Mouse (Mus musculus): ENCODE measurements around the gene Golm1. TPM values are rescaled to one million over a fixed set of nuclear protein-coding genes. Genes with fewer than 3 reads are reported as not detected.
"Not testable (repeated sequence)": the region's sequence is repeated elsewhere in the genome, so short reads cannot be mapped to it uniquely, and the experiment has no call there.

Gene Golm1
- polyA plus RNA-seq, 1 experiment = 5.6 TPM

- Histone ChIP-seq H3K36me3 (ENCODE audit: control insufficient read depth, insufficient read depth) (no peaks in the 10 kb centered on the region), H3K79me2 (ENCODE audit: control insufficient read depth, insufficient read depth) (no peaks in the 10 kb centered on the region), H3ac (ENCODE audit: control insufficient read depth, insufficient read length, low read depth) (no peak within 1 kb of the TSS), H3K27me3 (ENCODE audit: control insufficient read depth, insufficient read depth, insufficient read length) (peaks cover 18% of the 10 kb centered on the region), H3K4me3 (ENCODE audit: insufficient read depth, poor library complexity, severe bottlenecking) (no peak within 1 kb of the TSS), H3K79me3 (ENCODE audit: low read depth) (no peaks in the 10 kb centered on the region)
- TF ChIP-seq MAX (IDR thresholded peaks at IDR 0.05) = no peak
- no peak for TF ChIP-seq MYOD1 (IDR thresholded peaks at IDR 0.05; ENCODE audit: control insufficient read depth, insufficient read length, low read depth)
- TF ChIP-seq USF1 (IDR thresholded peaks at IDR 0.05; ENCODE audit: low read depth) = no peak
- no peak for TF ChIP-seq CTCF (IDR thresholded peaks at IDR 0.05; ENCODE audit: control insufficient read depth, insufficient read depth, insufficient read length)
Measured at GRCm38 (mm10) chr13:59710230-59710629, 34.6 kb upstream of the Golm1 start, which contains the start of gene Spata31d1a. TSS of gene Spata31d1a (minus strand) at chr13:59710330.

- Histone ChIP-seq H3K4me3 (ENCODE audit: insufficient read depth, poor library complexity, severe bottlenecking) (no peak overlapping the region), H3K27me3 (ENCODE audit: control insufficient read depth, insufficient read depth, insufficient read length) (peaks cover 26% of the 10 kb centered on the region), H3K36me3 (ENCODE audit: control insufficient read depth, insufficient read depth) (no peaks in the 10 kb centered on the region), H3K79me3 (ENCODE audit: low read depth) (no peaks in the 10 kb centered on the region), H3ac (ENCODE audit: control insufficient read depth, insufficient read length, low read depth) (no peak overlapping the region), H3K79me2 (ENCODE audit: control insufficient read depth, insufficient read depth) (no peaks in the 10 kb centered on the region)
- no peak for TF ChIP-seq MYOD1 (IDR thresholded peaks at IDR 0.05; ENCODE audit: control insufficient read depth, insufficient read length, low read depth)
Measured at GRCm38 (mm10) chr13:59704562-59704961, 29.0 kb upstream of the Golm1 start.

DNA sequence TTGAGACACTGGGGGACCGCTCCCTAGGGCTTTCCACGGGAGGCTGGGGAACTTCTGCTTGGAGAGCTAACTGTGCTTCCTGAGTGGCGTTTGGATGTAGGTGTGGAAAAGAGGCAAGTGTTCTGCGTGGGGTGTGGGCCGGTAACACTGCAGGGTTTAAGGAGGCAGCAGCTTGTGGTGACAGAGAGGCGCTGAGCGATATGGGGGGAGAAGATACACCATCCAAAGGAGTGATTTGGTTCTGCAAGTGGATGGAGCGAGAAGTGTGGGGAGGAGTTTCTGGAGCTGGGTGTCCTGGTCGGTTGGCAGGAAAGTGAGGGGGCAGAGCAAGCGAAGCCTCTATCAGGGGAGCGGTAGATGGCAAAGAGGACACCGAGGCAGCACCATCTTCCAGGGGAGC, 27.9 kb upstream of the Golm1 start:
- peaks cover 25% of the 10 kb centered on the region for H3K27me3 ChIP-seq (ENCODE audit: control insufficient read depth, insufficient read depth, insufficient read length)
- no peaks in the 10 kb centered on the region for H3K79me2 ChIP-seq (ENCODE audit: control insufficient read depth, insufficient read depth)
- no peaks in the 10 kb centered on the region for H3K36me3 ChIP-seq (ENCODE audit: control insufficient read depth, insufficient read depth)
- no peak overlapping the region for H3K4me3 ChIP-seq (ENCODE audit: insufficient read depth, poor library complexity, severe bottlenecking)
- no peaks in the 10 kb centered on the region for H3K79me3 ChIP-seq (ENCODE audit: low read depth)
- TF ChIP-seq MYOD1 (IDR thresholded peaks at IDR 0.05; ENCODE audit: control insufficient read depth, insufficient read length, low read depth) = no peak
- TF ChIP-seq CEBPB (IDR thresholded peaks at IDR 0.05; ENCODE audit: low read depth) = no peak
- no peak for TF ChIP-seq USF1 (IDR thresholded peaks at IDR 0.05; ENCODE audit: low read depth)
- TF ChIP-seq CTCF (IDR thresholded peaks at IDR 0.05; ENCODE audit: control insufficient read depth, insufficient read depth, insufficient read length) = no peak
- TF ChIP-seq FOSL1 (IDR thresholded peaks at IDR 0.05; ENCODE audit: insufficient read depth, low read length, poor library complexity, severe bottlenecking) = no peak
- TF ChIP-seq MYOG (IDR thresholded peaks at IDR 0.05; ENCODE audit: control insufficient read depth, extremely low read depth, insufficient read length) = no peak
- TF ChIP-seq MAX (IDR thresholded peaks at IDR 0.05) = no peak
- H3ac ChIP-seq (ENCODE audit: control insufficient read depth, insufficient read length, low read depth) = no peak overlapping the region

DNA sequence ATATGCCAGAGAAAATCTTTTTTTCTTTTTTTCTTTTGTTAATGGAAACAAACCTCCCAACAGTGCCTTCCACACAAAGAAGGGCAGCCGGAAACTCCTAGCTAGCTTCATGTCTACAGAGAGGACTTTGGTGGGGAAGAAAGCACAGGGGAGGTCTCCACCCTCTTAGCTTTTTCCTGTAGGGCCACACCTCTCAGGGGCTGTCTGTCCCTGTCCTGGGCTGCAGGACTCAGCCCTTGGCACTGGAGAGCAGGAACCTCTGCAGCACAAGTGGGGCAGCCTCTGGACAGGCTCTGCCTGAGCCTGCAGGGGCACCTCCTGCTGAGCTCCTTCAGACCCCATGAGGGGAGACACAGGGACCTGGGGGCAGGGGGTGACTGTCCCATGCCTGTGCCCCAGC, 24.5 kb upstream of the Golm1 start:
- not testable (repeated sequence) for H3K4me3 ChIP-seq (ENCODE audit: insufficient read depth, poor library complexity, severe bottlenecking); H3K79me2 ChIP-seq (ENCODE audit: control insufficient read depth, insufficient read depth); H3K79me3 ChIP-seq (ENCODE audit: low read depth); H3ac ChIP-seq (ENCODE audit: control insufficient read depth, insufficient read length, low read depth); H3K36me3 ChIP-seq (ENCODE audit: control insufficient read depth, insufficient read depth)
- H3K27me3 ChIP-seq (ENCODE audit: control insufficient read depth, insufficient read depth, insufficient read length) = peaks cover 23% of the 10 kb centered on the region

- peaks cover 16% of the 10 kb centered on the region for H3K27me3 ChIP-seq (ENCODE audit: control insufficient read depth, insufficient read depth, insufficient read length)
- no peaks in the 10 kb centered on the region for H3K79me2 ChIP-seq (ENCODE audit: control insufficient read depth, insufficient read depth)
- H3K36me3 ChIP-seq (ENCODE audit: control insufficient read depth, insufficient read depth) = no peaks in the 10 kb centered on the region
- H3ac ChIP-seq (ENCODE audit: control insufficient read depth, insufficient read length, low read depth) = no peak overlapping the region
- no peaks in the 10 kb centered on the region for H3K79me3 ChIP-seq (ENCODE audit: low read depth)
- H3K4me3 ChIP-seq (ENCODE audit: insufficient read depth, poor library complexity, severe bottlenecking) = no peak overlapping the region
- TF ChIP-seq MYOD1 (IDR thresholded peaks at IDR 0.05; ENCODE audit: control insufficient read depth, insufficient read length, low read depth) (no peak), MAX (IDR thresholded peaks at IDR 0.05) (no peak), CTCF (IDR thresholded peaks at IDR 0.05; ENCODE audit: control insufficient read depth, insufficient read depth, insufficient read length) (no peak), USF1 (IDR thresholded peaks at IDR 0.05; ENCODE audit: low read depth) (no peak), FOSL1 (IDR thresholded peaks at IDR 0.05; ENCODE audit: insufficient read depth, low read length, poor library complexity, severe bottlenecking) (no peak), MYOG (IDR thresholded peaks at IDR 0.05; ENCODE audit: control insufficient read depth, extremely low read depth, insufficient read length) (no peak), CEBPB (IDR thresholded peaks at IDR 0.05; ENCODE audit: low read depth) (no peak)
Measured at GRCm38 (mm10) chr13:59699131-59699530, 23.5 kb upstream of the Golm1 start.

DNA sequence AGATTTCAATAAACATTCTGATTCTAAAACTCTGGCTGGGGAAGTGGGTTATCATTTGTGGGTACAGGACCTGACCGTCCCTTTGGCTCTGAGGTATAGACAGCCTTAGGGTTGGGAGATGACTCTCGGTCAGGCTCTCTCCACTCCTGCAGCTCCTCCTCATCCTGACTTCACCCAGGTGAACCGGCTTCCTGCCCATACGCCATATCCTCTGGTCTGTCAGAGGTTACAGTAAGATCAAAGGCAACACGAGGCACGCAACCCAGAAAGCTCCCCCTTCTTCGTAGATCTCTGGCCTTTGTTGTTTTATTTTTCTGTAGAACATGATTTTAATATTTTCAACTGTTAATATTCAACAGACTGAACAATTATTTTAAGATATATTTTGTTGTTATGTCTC, 20.2 kb upstream of the Golm1 start:
- H3K27me3 ChIP-seq (ENCODE audit: control insufficient read depth, insufficient read depth, insufficient read length) = peaks cover 9% of the 10 kb centered on the region
- no peaks in the 10 kb centered on the region for H3K36me3 ChIP-seq (ENCODE audit: control insufficient read depth, insufficient read depth)
- no peak overlapping the region for H3ac ChIP-seq (ENCODE audit: control insufficient read depth, insufficient read length, low read depth)
- no peaks in the 10 kb centered on the region for H3K79me2 ChIP-seq (ENCODE audit: control insufficient read depth, insufficient read depth)
- no peak overlapping the region for H3K4me3 ChIP-seq (ENCODE audit: insufficient read depth, poor library complexity, severe bottlenecking)
- TF ChIP-seq MAX (IDR thresholded peaks at IDR 0.05) (no peak), MYOD1 (IDR thresholded peaks at IDR 0.05; ENCODE audit: control insufficient read depth, insufficient read length, low read depth) (no peak), FOSL1 (IDR thresholded peaks at IDR 0.05; ENCODE audit: insufficient read depth, low read length, poor library complexity, severe bottlenecking) (no peak), CEBPB (IDR thresholded peaks at IDR 0.05; ENCODE audit: low read depth) (no peak), USF1 (IDR thresholded peaks at IDR 0.05; ENCODE audit: low read depth) (no peak), MYOG (IDR thresholded peaks at IDR 0.05; ENCODE audit: control insufficient read depth, extremely low read depth, insufficient read length) (no peak), CTCF (IDR thresholded peaks at IDR 0.05; ENCODE audit: control insufficient read depth, insufficient read depth, insufficient read length) (no peak)
- H3K79me3 ChIP-seq (ENCODE audit: low read depth) = no peaks in the 10 kb centered on the region
